Mouse (Mus musculus) adrenal gland, postnatal 14 days (tissue): ENCODE measurements around the gene Bmpr1b. TPM values are rescaled to one million over a fixed set of nuclear protein-coding genes. Genes with fewer than 3 reads are reported as not detected.

ENCODE experiments used
- DNase-seq: peaks from one replicate; pipeline ENCODE4 v3.0.0; 2021; ENCODE audit warnings: mixed read lengths
- total RNA-seq: library from RNA; stranded (reverse); gene quantifications from 2 replicates; pipeline ENCODE4 v1.2.3, GENCODE M21; 2021

The Bmpr1b gene
- total RNA-seq, 1 experiment from 2014 or later = 0.74 TPM

DNA sequence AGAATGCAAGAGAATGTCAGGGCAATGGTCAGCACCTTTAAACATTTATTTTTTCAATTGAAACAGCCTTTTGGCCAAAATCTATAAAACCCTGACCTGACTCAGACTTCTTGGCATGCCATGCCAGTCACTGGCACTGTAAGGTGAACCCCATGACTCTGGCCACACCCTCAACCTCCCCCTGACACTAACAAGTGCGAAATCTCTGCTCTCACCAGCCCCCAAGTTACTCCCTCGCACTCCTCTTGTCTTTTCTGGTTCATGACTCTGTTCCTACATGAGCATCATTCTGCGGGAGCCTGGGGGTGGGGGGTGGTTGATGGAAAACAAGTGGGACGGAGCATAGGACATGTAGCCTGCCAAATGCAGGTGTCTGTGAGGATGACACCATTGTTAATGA lies 135.1 kb downstream of the Bmpr1b start:
- no peak for DNase-seq

DNA sequence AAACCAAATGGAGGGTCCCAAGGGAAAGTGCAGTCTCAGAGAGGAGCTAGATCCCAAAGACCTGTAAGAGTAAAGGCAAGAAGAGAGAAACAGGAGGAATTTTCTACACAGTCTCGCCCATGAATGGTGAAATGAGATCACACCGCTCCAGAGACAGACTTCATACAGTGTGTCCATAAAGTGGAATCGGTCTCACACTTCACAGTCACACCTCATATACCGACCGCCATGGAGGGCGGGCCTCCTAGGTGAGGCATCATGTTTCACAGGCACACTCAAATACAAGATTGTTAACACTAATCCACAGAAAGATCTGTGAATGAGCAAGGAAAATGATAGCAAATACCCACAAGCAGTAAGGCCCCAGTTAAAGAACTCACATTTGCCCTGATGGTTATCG lies 149.5 kb downstream of the Bmpr1b start:
- no peak for DNase-seq

DNA sequence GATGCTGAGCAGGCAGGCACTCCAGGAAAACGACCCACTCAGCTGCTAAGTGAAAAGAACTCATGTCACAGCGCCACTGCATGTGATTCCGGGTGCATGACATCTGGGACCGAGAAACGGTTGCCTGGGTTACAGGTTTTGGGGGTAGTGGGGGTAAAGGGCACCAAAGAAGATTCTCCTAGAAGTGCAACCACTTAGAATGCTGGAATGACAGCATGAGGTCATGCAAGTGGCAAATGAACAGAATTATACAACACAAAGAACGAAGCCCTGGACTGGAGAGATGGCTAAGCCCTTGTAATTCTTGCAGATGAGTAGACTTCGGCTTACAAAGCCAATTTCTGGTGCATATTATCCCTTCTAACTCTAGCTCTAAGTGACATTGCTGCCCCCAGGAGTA lies 184.7 kb downstream of the Bmpr1b start:
- DNase-seq = no peak

DNA sequence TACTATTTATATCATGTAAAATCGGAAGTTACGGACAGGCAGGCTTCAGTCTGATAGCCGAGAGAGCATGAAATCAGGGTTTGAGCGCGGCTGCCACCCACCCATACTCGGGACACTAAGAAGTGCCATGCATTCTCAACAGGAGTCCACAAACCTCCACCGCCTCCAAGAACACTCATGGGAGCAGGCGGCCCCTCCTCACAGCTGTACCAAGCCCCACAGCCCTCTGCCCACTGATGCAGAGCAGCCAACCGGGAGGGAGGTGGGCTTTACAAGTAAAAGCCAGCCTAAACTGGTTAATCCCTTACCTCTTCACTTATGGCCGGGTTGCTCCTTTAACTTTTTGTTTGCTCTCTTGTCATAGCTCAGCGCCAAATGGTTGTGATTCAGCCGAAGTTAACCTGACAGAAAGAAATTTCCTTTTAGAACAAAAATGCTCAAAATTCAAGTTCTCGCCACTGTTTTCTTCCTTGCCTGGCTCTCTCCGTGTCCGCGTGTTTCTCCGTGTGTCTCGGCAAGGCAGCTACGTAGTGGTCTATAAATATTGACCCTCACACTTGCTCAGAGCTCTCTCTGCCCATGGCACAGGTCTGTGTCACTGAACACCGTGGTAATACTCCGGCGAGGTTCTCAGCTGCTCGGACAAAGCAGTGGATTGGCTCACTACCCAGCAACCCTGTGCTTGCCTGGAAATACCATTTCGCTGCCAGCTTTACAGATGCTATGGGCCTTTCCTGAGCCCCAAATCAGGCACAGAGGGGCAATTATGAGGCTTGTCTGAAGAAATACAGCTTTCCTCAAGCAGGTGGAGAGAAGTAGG lies 187.4 kb downstream of the Bmpr1b start:
- no peak for DNase-seq

DNA sequence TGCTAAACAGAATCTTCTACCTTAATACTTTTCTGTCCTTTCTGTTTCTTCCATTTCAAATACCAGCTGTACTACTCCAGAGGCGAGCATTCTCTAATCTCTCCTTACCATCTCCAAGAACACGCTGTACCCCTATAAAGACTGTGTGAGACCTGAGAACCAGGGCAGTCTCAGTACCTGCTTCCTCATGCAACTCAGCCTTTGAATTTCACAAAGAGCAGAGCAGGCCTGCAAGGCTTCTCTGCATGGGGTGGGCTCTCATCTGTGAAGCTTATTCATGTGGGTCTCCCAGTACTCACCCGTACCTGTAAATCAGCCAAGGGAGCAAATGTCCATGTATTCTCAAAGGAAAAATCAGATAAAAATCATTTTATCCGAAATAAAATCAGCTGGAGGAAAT lies 203.0 kb downstream of the Bmpr1b start:
- DNase-seq = no peak

DNA sequence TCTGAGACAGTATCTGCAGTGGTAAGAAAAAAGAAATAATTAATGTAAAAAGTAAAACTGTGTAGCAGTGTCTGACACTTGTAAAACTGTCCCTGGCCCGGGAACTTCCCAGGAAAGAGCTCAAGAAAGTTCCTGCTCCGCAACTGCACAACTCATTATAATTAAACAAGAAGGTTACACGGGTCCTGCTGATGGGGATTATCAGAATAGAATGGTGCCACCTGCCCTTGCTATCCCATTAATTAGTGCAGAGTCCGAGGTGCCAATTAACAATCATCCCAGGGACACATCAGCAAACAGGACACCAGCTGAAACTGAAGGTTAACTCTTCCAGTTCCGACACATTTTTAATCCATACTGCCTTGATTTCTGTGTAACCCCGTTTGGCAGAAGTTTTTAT lies 216.3 kb downstream of the Bmpr1b start:
- no peak for DNase-seq

DNA sequence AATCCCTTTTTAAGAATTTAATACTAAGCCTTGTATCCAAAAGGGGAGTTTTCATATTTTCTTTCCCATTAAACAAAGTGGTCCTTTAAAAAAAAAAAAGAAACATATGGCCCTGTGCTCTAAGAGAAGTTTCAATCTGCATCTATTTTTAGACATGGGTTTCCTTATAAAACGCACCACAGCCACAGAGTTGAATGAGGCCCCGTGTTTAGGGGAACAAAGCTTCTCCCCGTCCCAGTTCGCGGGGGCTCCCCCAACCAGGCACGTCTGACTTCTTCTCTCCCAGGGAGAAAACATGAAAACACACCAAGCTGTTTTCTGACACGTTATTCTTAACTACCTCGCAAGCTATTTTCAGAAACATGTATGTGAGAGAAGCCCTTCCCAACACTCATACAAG lies 218.6 kb downstream of the Bmpr1b start:
- no peak for DNase-seq

DNA sequence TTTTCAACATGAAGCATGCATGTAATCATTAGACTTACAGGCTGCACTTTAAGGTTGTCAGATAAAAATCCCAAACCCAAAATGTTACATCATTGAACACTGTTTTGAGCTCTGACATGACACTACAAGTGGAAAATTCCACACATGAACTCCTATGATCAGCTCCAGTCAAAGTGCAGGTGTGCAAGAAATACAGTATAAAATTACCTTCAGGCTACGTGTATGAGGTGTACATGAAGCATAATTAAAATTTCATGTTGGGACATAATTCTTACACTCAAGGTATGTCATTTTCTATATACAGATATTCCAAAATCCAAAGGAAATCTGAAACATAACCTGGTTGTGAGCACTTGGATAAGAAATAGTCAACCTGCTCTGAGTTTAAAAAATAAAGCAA lies 220.7 kb downstream of the Bmpr1b start:
- DNase-seq = no peak

DNA sequence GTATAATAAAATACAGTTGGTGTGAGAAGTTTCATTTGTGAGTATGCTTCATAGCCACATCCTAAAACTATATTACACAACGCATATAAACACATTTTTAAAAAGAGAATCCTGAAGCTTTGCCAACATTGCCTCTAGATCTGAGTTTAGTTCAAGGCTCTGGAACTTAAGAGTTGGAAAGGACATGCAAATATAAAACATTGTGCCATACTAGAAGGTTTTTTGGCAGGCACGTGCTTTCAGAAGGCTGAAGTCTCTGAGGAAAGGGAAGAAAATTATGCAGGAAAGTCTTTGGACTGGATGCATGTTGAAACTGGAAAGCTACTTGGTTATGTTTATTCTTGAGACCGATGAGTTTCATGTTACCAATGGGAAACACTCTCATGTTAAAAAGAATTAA lies 221.1 kb downstream of the Bmpr1b start:
- DNase-seq = no peak

DNA sequence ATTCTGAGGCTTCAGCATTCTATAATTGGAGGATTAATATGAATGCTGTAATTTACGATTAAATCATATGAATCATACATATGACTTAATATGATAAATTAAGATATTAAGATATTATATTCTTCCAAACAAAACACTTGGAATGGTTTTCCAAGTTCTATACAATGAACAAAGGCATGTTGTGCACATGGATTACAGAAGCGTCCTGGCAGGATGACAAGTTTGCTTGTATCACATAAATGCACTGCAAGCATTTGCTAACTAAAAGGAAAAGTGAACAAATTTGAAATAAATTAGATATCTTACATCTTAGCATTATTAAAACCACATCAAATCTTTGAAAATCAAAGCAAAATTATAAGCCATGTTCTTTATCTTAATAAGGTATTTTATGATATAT lies 222.4 kb downstream of the Bmpr1b start:
- no peak for DNase-seq

DNA sequence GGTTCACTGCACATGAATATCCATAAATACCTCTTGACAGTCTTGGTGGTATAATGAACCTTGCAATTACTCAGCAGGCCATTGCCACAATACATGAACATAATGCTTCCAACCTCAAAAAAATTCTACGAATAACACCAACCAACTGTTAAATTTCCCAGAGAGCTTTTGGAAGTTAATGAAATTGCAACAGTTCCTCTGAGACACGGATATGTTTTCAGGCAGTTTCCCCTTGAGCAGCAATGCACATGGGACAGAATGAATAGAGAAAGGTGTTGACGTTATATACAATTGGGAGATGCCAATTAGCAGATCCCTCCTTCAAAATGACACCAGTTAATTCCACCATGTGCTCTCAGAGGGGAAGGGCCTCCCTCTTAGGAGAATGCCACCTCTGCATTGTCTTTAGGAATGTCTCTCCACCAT lies 225.9 kb downstream of the Bmpr1b start:
- DNase-seq = no peak

DNA sequence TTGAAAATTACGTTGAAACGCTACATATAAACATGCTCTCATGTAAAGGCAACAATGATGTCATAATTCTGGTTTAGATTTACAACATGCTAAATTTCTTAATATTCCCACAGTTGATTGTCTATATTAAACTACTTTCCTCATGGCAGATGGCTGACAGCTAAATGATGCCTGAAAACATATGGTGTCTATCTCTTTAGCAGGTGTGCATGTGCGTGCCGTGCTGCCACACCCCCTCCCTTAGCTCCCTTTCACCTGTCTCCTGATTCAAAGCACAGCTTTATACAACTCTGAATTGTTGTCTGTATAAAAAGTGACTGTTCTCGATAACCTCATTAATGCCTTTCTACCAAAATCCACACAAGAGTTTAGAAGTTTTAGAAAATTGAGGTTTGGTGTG lies 229.0 kb downstream of the Bmpr1b start:
- no peak for DNase-seq

DNA sequence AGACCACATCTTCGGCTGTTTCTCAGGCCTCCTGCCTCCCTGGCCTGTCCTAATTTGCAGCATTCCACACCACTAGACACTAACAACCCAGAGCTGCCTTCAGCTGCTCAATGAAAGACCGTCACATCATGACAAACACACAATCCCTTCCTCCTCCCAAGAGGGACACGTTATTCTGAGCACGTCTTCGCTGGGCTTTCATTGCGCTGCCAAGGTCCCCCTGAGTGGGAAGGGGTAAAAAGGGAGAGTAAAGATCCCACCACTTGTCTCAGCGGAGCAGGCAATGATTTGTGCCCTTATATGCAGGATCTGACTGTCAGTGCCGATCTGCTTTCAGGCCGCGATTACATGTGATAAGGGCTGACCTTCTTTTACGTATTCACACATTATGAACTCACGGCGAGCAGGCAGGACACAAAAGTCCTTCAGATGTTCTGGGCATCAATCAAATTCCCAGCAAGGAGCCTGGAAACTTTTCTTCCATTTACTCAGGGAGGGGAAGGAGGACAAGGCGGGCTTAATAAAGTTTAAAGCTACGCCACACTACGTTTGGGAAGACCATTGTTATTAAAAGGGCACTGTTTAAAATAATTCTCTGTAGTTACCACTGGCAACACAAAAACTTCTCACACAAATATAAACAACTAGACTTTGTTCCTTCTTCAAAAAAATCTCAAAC lies 232.5 kb downstream of the Bmpr1b start:
- DNase-seq = no peak

DNA sequence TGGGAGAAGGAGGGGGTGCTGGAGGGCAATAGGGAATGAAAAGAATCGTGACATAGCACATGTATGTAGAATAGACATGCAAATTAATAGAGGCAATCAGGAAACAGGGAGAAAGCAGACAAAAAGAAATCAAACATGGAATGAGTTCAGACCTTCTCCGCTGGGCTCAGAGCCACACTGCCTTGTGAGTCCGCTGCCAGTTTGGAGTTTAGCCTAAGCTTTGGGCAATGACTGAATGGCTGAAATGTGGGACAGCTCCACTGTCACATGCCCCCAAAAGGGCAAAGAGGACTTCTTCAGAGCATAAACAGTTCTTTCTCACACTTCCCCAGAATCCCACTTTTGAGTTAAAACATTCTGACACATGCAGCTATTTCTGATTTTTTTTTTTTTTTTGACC lies 236.3 kb downstream of the Bmpr1b start:
- DNase-seq = peak; percentile 43

DNA sequence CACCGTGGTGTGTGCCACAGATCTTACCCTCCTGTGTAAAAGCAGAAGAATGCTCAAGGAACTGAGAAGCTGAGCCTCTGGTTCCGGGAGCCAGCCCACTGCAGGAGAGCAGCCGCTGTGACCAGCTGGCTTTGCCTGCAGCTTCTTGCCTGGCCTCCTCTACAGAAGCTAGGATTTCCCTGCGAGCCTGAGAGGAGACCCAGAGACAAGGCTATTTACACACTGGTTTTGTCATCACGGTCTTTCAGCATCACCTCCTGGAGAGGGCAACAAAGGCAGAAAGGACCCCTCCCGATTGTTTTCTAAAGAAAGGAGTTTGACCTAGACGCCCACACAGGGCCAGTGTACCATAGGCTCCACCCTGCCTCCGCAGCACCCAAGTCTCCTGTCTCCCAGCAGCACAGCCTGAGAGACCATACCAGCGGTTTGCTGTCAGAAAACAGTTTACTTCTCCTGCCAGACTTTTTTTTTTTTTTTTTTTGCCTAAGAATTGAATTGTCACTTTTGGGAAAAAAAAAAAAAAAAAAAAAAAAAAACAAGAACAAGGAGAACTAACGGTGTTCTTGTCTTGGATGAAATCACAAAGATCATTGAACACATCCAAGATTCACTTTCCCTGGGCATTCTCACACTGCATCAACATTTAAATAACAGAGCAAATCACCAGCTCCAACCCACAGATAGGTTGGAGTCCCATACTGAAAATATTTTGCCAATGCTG lies 237.7 kb downstream of the Bmpr1b start:
- no peak for DNase-seq

DNA sequence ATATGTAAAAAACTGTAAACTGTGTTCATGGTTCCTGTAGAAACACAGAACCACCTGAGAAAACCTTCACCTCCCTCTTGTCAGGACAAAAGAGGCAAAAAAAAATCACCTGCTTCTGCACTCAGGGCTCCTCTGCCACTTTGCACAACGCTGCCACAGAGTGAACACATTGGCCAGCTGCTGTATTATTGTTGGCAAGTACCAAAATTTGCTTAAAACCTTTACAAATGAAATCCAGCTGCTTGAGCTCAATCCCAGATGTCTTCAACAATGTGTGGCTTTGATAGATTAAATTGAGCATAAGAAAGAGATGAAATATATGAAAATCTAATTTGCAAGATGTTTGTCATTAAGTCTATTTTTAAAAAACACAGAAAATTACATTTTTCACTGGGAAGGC lies 245.8 kb downstream of the Bmpr1b start:
- DNase-seq = no peak

DNA sequence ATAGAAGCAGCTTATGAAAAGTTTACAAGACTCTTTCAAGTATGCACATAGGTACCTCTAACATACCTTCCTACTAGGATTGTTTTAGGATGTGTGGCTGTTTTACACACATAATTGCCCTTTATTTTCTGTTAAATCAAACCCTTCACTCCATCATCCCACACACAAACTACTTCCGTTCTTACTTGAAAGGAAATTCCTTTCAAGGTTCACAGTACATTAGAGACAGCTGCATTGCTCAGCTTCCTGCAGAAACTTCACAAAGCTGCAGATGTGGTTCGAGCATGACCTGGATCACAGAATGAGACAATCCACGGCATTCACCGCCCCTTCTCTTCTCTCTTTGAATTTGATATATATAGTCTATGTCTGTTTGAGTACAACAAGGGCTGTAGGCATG lies 248.1 kb downstream of the Bmpr1b start:
- DNase-seq = no peak

DNA sequence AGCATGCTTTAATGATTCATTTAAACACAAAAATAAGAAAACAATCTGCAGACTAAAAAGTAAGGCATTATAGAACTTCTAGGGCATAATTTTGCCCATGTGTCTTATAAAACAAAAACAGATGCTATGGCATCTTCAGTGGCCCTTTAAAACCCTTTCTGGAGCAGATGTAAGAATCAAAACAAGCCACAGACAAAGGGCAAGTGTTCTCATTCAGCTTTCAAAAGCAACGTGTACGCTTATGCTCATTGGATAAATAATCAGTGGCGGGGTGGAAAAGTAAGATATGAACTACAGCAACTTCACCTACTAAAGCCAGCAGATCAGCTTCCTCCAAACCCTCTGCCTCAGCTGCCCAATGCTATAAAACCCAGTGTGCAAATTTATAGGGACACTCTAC lies 249.6 kb downstream of the Bmpr1b start:
- no peak for DNase-seq

DNA sequence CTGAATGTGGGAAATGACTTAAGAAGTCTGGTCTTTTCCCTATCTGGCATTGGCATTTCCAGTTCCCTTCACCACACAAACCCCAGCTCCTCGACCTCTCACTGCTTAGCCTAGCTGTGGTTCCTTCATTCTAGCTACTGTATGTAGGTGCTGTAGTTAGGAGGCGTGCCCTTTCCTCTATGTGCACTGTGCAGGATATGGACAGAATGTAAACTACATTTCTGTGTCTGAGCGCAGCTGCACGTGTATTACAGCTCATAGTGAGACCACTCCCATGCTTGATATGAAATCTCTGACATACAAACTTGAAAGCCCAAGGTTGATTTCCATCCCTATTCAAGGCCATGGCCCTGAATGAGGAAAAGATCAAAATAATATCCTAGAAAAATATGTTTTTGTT lies 252.1 kb downstream of the Bmpr1b start:
- no peak for DNase-seq

DNA sequence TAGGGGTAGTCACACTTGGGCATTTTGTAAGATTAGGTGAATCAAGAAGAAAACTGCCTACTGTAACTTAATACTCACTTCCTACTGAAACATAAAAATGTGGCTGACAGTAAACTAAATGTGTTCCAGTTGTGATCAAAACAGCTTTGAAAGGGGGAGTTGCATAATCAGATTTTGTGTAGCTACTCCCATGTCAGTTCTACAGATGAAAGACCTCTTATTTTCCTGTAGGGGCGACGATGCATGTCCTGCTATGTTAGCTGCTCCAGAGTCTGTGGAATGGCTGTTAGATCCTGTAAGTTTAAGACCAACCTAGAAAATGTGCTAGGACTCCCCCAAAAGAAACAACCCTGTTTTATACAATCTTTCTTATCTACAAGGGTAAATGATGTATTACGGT lies 253.2 kb downstream of the Bmpr1b start:
- no peak for DNase-seq

DNA sequence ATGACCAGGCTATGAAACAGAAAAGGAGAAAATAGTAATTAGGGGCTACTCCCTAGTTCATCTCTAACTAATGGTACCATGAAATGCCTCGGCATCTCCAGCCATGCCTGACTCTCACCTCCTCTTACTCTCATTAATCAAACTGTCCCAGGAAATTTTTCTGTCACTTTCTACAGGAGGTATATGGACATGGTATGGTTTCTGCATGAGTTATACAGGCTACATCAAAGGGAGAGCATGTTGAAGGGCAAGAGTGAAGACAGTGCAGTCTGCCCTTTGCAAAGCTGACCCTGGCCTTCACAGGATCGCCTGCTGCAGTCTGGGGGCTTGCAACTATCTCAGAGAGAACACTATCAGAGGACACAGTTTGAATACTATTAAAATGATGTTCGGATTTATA lies 254.6 kb downstream of the Bmpr1b start:
- no peak for DNase-seq

DNA sequence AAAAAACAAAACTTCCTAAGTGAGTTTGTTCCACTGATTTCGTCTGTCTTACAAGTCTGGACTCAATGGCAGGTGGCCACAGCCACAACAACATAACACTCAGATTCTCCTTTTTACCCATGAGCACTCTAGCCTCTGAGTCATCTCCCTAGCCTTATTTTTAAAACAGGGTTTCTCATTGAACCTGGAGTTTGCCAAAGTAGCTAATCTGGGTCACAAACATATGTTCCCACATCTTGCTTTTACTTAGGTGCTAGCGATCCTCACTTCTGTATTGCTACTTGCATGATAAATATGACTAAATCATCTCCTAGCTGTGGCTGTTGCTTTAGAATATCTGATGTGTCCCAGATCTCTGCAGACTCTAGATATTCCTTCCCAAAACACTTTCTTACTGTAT lies 260.1 kb downstream of the Bmpr1b start:
- no peak for DNase-seq

DNA sequence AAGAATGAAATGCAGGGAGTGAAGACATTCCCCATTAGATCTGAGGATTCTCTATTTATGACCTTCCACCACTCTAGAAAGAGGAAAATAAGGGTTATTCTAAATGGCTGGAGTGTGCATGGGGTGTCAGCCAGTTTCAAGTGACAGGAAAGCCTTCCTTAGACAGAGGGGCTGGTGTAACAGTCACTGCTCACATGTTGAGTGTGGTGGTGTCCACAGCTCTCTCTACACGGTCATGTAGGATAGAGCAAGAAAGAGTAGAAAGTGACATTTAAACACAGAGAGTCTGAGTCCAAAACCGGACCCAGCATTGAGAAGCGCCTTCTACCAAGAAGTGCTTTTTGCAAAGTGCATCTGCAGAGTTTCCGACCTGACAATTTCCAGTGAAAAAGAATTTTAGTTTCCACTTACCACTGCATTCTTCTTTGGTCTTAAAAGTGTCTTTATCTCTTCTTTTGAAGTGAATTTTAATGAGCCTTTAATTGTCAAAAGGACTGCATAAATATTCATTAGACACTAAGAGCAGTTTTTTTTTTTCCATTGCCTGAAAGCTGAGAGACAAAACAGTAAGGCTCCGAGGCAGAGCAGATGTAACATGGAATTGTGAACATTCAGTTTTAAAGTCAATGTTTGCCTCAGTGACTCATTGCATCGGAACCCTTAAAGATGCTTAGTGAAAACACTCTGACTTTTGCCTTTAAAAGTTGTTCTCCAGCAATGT lies 263.2 kb downstream of the Bmpr1b start:
- no peak for DNase-seq
